Mouse (Mus musculus): Measurements from ENCODE around the gene Irf3. TPM values are rescaled to one million over a fixed set of nuclear protein-coding genes. Genes with fewer than 3 reads are reported as not detected.
A peak's percentile ranks its signal among the peaks of the same experiment; 100 is the strongest.

The Irf3 gene
- polyA plus RNA-seq, 1 experiment: 105 TPM

- no peaks in the 10 kb centered on the region for H3K27me3 ChIP-seq (replicated peaks; ENCODE audit: control insufficient read depth, insufficient read depth, low read length)
- H3K27ac ChIP-seq (ENCODE audit: insufficient read depth, low read depth, low read length): no peak overlapping the region
- DNase-seq: peak; percentile 30
- TF ChIP-seq POLR2A (IDR thresholded peaks at IDR 0.05; ENCODE audit: low read depth, low read length) (no peak), CTCF (conservative IDR thresholded peaks at IDR 0.05; ENCODE audit: insufficient read depth, insufficient read length, low read depth, low read length) (peak; percentile 50)
- 0 out of 2 replicates have a peak, but pooled peaks cover 4% of the 10 kb centered on the region for H3K4me1 ChIP-seq (ENCODE audit: control insufficient read depth, insufficient read depth, low read length)
- WGBS: 45% methylated on average over 5 of the region's 5 CpGs
- H3K36me3 ChIP-seq (ENCODE audit: control insufficient read depth, insufficient read depth, low read length): no peaks in the 10 kb centered on the region
- H3K4me3 ChIP-seq (ENCODE audit: insufficient read depth, low read depth, low read length): no peak overlapping the region
These were observed 41.8 kb upstream of the Irf3 start for GRCm38 (mm10) chr7:44955628-44956027.

DNA sequence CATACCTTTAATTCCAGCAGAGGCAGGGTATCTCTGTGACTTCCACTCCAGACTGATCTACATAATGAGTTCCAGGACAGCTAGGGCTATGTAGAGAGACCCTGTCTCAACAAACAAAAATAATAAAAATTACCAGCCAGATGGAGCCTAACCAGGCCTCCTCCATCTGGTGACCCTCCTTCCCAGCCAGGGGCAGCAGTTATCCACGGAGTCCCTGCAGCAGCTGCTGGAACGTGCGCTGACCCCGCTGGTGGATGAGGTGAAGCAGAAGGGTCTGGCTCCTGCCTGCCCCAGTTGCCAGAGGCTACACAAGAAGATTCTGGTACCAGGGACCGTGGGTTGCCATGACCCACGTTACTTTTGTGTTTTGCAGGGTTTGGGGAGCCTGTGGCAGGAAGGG lies 41.2 kb upstream of the Irf3 start:
- Histone ChIP-seq H3K36me3 (ENCODE audit: control insufficient read depth, insufficient read depth, low read length) (no peaks in the 10 kb centered on the region), H3K27me3 (replicated peaks; ENCODE audit: control insufficient read depth, insufficient read depth, low read length) (no peaks in the 10 kb centered on the region), H3K4me1 (ENCODE audit: control insufficient read depth, insufficient read depth, low read length) (0 out of 2 replicates have a peak, but pooled peaks cover 4% of the 10 kb centered on the region), H3K27ac (ENCODE audit: insufficient read depth, low read depth, low read length) (no peak overlapping the region), H3K4me3 (ENCODE audit: insufficient read depth, low read depth, low read length) (no peak overlapping the region)
- TF ChIP-seq CTCF (conservative IDR thresholded peaks at IDR 0.05; ENCODE audit: insufficient read depth, insufficient read length, low read depth, low read length) (no peak), POLR2A (IDR thresholded peaks at IDR 0.05; ENCODE audit: low read depth, low read length) (no peak)
- DNase-seq: no peak
- 68% methylated on average over 6 of the region's 6 CpGs for WGBS

GRCm38 (mm10) chr7:44957183-44957835 lies 40.1 kb upstream of the Irf3 start:
- TF ChIP-seq POLR2A (IDR thresholded peaks at IDR 0.05; ENCODE audit: low read depth, low read length) (no peak), CTCF (conservative IDR thresholded peaks at IDR 0.05; ENCODE audit: insufficient read depth, insufficient read length, low read depth, low read length) (no peak)
- 56% methylated on average over 20 of the region's 20 CpGs for WGBS
- no peak overlapping the region for H3K27ac ChIP-seq (ENCODE audit: insufficient read depth, low read depth, low read length)

DNA sequence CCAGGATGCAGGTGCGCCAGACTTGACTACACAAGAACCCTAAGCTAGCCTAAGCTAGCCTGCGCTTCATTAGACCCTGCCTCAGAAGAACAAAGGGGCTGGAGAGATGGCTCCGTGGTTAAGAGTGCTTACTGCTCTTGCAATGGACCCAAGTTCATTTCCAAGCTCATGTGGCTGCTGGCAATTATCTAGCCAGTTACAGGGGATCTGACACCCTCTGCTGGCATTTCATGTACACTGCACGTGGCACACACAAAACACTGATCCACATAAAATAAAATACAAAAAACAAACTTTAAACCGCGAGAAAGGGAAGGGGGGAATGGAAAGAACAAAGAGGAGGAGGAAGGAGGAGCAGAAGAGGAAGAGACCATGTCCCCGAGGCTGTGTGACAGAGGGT lies 39.2 kb upstream of the Irf3 start:
- peak; percentile 70 for DNase-seq
- WGBS: 40% methylated on average over 7 of the region's 7 CpGs

More at GRCm38 (mm10) chr7:44957183-44957835, 40.1 kb upstream of the Irf3 start:
- H3K36me3 ChIP-seq (ENCODE audit: control insufficient read depth, insufficient read depth, low read length): no peaks in the 10 kb centered on the region
- DNase-seq: no peak
- no peak overlapping the region for H3K4me3 ChIP-seq (ENCODE audit: insufficient read depth, low read depth, low read length)
- no peaks in the 10 kb centered on the region for H3K4me1 ChIP-seq (ENCODE audit: control insufficient read depth, insufficient read depth, low read length)
- H3K27me3 ChIP-seq (replicated peaks; ENCODE audit: control insufficient read depth, insufficient read depth, low read length): no peaks in the 10 kb centered on the region

DNA sequence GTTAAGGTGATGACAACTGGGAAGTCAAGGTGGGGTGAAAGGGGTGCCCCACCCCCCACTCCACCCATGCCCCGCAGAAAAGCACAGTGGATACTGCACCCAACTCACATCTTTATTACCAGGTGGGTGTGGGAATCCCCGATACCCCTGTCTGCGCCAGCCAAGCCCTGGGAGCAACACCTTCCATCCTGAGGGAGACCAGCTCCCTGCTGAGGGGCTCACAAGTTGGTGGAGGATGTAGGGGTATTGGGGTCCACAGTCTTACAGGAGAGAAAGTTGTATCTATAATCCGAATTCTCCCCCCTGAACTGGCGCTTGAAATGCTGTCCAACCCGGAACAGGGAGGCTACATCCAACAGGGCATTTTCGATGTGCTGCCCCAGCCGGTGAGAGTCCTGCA lies 38.2 kb upstream of the Irf3 start:
- TF ChIP-seq CTCF (conservative IDR thresholded peaks at IDR 0.05; ENCODE audit: insufficient read depth, insufficient read length, low read depth, low read length) (no peak), POLR2A (IDR thresholded peaks at IDR 0.05; ENCODE audit: low read depth, low read length) (no peak)
- WGBS: 94% methylated on average over 8 of the region's 8 CpGs
- Histone ChIP-seq H3K27me3 (replicated peaks; ENCODE audit: control insufficient read depth, insufficient read depth, low read length) (no peaks in the 10 kb centered on the region), H3K4me3 (ENCODE audit: insufficient read depth, low read depth, low read length) (no peak overlapping the region), H3K4me1 (ENCODE audit: control insufficient read depth, insufficient read depth, low read length) (no peaks in the 10 kb centered on the region), H3K36me3 (ENCODE audit: control insufficient read depth, insufficient read depth, low read length) (no peaks in the 10 kb centered on the region), H3K27ac (ENCODE audit: insufficient read depth, low read depth, low read length) (no peak overlapping the region)
- DNase-seq: no peak

More for the DNA sequence above, 39.2 kb upstream of the Irf3 start:
- Histone ChIP-seq H3K4me1 (ENCODE audit: control insufficient read depth, insufficient read depth, low read length) (no peaks in the 10 kb centered on the region), H3K27ac (ENCODE audit: insufficient read depth, low read depth, low read length) (no peak overlapping the region), H3K27me3 (replicated peaks; ENCODE audit: control insufficient read depth, insufficient read depth, low read length) (no peaks in the 10 kb centered on the region), H3K4me3 (ENCODE audit: insufficient read depth, low read depth, low read length) (no peak overlapping the region), H3K36me3 (ENCODE audit: control insufficient read depth, insufficient read depth, low read length) (no peaks in the 10 kb centered on the region)
- TF ChIP-seq POLR2A (IDR thresholded peaks at IDR 0.05; ENCODE audit: low read depth, low read length) (no peak), CTCF (conservative IDR thresholded peaks at IDR 0.05; ENCODE audit: insufficient read depth, insufficient read length, low read depth, low read length) (peak; percentile 84)

GRCm38 (mm10) chr7:44959874-44960511 lies 37.5 kb upstream of the Irf3 start:
- TF ChIP-seq POLR2A (IDR thresholded peaks at IDR 0.05; ENCODE audit: low read depth, low read length) (no peak), CTCF (conservative IDR thresholded peaks at IDR 0.05; ENCODE audit: insufficient read depth, insufficient read length, low read depth, low read length) (no peak)
- H3K36me3 ChIP-seq (ENCODE audit: control insufficient read depth, insufficient read depth, low read length): no peaks in the 10 kb centered on the region
- no peaks in the 10 kb centered on the region for H3K4me1 ChIP-seq (ENCODE audit: control insufficient read depth, insufficient read depth, low read length)
- DNase-seq: no peak
- no peak overlapping the region for H3K27ac ChIP-seq (ENCODE audit: insufficient read depth, low read depth, low read length)
- no peak overlapping the region for H3K4me3 ChIP-seq (ENCODE audit: insufficient read depth, low read depth, low read length)
- 72% methylated on average over 10 of the region's 10 CpGs for WGBS
- H3K27me3 ChIP-seq (replicated peaks; ENCODE audit: control insufficient read depth, insufficient read depth, low read length): no peaks in the 10 kb centered on the region

- TF ChIP-seq CTCF (conservative IDR thresholded peaks at IDR 0.05; ENCODE audit: insufficient read depth, insufficient read length, low read depth, low read length) (no peak), POLR2A (IDR thresholded peaks at IDR 0.05; ENCODE audit: low read depth, low read length) (no peak)
These were observed 36.9 kb upstream of the Irf3 start for GRCm38 (mm10) chr7:44960512-44960910.

More at GRCm38 (mm10) chr7:44960512-44960910, 36.9 kb upstream of the Irf3 start:
- H3K27me3 ChIP-seq (replicated peaks; ENCODE audit: control insufficient read depth, insufficient read depth, low read length): no peaks in the 10 kb centered on the region
- H3K4me3 ChIP-seq (ENCODE audit: insufficient read depth, low read depth, low read length): no peak overlapping the region
- H3K36me3 ChIP-seq (ENCODE audit: control insufficient read depth, insufficient read depth, low read length): no peaks in the 10 kb centered on the region
- no peak for DNase-seq
- 83% methylated on average over 13 of the region's 13 CpGs for WGBS
- H3K27ac ChIP-seq (ENCODE audit: insufficient read depth, low read depth, low read length): no peak overlapping the region
- H3K4me1 ChIP-seq (ENCODE audit: control insufficient read depth, insufficient read depth, low read length): no peaks in the 10 kb centered on the region
